Mouse (Mus musculus) heart, postnatal 10 days (tissue): ENCODE results near the gene Wnt4. TPM values are rescaled to one million over a fixed set of nuclear protein-coding genes. Genes with fewer than 3 reads are reported as not detected.
A peak's percentile ranks its signal among the peaks of the same experiment; 100 is the strongest.

Experiments
- DNase-seq, 2 experiments: peaks; one replicate each; pipeline ENCODE4 v3.0.0; 2021
- intact Hi-C: fragments of 180-260 bp; cut with DNase I; formaldehyde crosslinking; loops from one replicate; pipeline ENCODE4 v1.15.1; 2025
- total RNA-seq, 2 experiments: library from RNA; stranded (reverse); gene quantifications; 2 replicates each; pipeline ENCODE4 v1.2.3; 2021

Wnt4 gene
- total RNA-seq, 2 experiments from 2014 or later, result 0.48 to 0.84 TPM

DNA sequence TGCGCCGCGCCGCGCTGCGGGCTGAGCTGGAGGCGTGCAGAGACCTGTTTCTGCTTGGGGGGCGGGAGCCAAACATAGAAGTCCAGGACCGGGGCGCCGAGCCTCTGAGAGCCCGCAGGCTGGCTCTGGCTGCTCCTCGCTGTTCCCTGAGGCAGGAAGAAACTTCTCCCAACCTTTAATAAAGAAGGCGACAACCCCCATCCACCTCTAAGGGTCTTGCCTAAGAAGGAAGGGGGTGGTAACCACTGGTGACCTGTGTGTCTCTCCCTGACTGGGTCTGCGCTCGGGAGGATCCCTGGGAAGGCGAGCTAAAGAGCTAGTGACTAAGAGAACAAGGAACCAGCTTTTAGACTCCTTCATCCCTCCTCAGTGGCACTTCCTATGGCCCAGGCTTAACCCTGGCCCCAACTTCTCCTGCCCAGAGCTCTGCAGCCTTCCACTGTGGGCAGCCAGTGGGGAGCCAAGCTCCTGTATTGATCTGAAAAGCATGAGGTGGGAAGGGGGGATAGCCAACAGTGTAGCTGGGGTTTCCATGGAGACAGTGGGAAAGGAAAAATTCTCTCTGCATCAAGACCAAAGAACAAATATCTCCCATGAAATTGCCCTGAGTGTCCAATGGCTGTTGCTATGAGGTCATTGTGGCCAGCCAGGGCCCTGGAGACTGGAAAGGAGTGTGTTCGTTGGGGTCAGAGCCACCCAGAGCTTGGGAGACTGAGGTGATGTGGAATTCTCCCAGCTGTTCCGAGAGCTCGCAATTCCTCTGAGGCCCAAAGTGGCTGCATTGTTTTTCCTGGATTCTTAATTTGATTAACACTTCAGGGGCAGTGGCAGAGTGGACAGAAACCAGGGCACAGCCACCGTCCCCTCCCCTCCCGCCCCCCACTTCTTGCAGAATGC lies 1.1 kb downstream of the Wnt4 start:
- DNase-seq, result no peak
- intact Hi-C loops, result no loop called here

GRCm38 (mm10) chr4:137279346-137279745 lies 2.1 kb downstream of the Wnt4 start:
- no peak for DNase-seq
- intact Hi-C loops, result no loop called here

GRCm38 (mm10) chr4:137281273-137281672 lies 4.0 kb downstream of the Wnt4 start:
- intact Hi-C loops, result loop anchor here (10.0 kb wide), 1 partner anchor 376 kb away; no protein-coding TSS in a partner anchor
- DNase-seq, result no peak

GRCm38 (mm10) chr4:137282122-137282521 lies 4.8 kb downstream of the Wnt4 start:
- intact Hi-C loops, result loop anchor here (2.0 to 10.0 kb wide), 2 partner anchors 205 to 377 kb away; no protein-coding TSS in a partner anchor
- no peak for DNase-seq

DNA sequence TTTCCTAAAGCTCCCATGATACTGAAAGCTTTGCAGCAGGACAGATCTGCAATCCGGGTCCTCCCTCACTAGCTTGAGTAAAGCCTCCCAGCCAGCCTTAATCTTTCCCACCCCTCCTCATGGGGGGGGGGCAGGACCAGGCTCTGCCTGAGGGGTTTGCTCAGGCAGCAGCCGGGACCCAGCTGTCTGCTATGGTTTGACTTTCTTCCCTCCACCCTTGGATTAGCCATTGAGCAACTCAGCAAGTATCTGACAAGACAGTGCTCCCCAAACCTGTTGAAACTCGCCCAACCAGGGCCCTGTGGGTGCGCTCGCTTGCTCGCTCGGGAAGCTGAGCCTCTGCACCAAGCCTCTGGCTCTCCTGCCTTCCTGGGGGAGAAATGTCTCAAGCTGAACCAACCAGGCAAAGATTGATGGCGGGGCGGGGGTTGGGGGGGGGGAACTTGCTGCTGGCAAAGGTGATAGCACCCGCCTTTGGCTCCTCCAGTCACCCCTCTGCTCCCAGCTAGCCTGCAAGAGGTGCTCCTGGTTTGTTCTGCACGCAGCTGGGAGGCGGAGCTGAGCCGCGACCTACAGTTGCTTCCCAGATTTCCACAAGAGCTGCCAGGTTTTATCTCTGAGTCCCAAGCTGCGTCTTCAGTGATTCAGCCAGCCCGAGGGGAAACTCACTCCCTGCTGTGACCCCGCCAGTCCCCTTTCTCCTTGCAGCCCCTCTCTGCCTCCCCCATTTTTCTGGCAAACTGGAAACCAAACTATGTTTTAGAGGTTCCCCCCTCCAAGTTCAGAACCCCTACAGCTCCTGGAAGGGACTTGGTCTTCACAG lies 5.5 kb downstream of the Wnt4 start:
- intact Hi-C loops, result loop anchor here (2.0 to 10.0 kb wide), 2 partner anchors 206 to 378 kb away; no protein-coding TSS in a partner anchor
- peak; percentile 43 to 47 for DNase-seq

- intact Hi-C loops, result loop anchor here (2.0 to 10.0 kb wide), 2 partner anchors 207 to 379 kb away; no protein-coding TSS in a partner anchor
- no peak for DNase-seq
These were observed 6.1 kb downstream of the Wnt4 start for GRCm38 (mm10) chr4:137283407-137283732.

- intact Hi-C loops, result loop anchor here (2.0 to 10.0 kb wide), 2 partner anchors 121 to 381 kb away; no protein-coding TSS in a partner anchor
- no peak for DNase-seq
These were observed 8.8 kb downstream of the Wnt4 start for GRCm38 (mm10) chr4:137285876-137286661.

GRCm38 (mm10) chr4:137286662-137286953 lies 9.3 kb downstream of the Wnt4 start:
- intact Hi-C loops, result loop anchor here (2.0 to 10.0 kb wide), 2 partner anchors 122 to 382 kb away; no protein-coding TSS in a partner anchor
- DNase-seq, result no peak

DNA sequence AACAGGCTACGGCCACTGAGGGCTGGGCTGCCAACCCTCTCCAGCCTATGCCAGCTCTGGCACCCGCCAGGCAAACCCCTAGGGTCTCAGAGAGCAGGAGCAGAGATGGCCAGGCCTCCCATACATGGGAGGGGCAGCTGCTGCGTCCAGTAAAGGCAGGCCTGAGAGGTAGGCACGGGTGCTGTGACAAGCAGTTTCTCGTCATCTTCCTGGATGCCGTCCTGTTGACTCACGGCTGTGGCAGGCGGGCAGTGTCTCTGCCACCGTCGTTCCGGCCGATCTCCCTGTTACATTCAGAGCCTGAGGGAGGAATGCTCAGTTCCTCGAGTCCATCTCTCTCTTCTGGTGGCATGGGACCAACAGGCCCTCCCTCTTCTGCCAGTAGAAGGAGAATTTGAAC lies 9.9 kb downstream of the Wnt4 start:
- no peak for DNase-seq
- intact Hi-C loops, result loop anchor here (2.0 to 10.0 kb wide), 2 partner anchors 122 to 382 kb away; no protein-coding TSS in a partner anchor

DNA sequence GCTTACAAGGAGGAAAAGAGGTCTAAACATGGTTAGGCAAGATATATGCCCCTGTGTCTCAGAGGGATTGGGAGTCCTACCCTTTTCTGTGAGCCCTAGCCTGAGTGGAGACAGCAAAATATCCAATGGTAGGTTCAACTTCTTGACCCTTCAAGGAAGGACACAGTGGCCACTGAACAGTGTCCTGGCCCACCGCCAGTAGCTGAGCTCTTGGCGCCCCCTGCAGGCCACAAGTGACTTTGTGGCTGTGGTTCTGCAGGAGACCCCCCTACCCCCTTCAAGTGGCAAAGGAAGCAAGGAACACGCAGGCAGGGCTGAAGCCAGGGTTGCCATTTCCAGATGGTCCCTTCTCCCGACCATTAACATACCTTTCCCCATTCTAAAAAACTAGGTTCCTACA lies 10.5 kb downstream of the Wnt4 start:
- intact Hi-C loops, result loop anchor here (2.0 to 10.0 kb wide), 2 partner anchors 123 to 383 kb away; no protein-coding TSS in a partner anchor
- peak; percentile 41 to 77 for DNase-seq

GRCm38 (mm10) chr4:137289701-137290100 lies 12.4 kb downstream of the Wnt4 start:
- DNase-seq, result no peak
- intact Hi-C loops, result loop anchor here (10.0 kb wide), 1 partner anchor 385 kb away; no protein-coding TSS in a partner anchor

- intact Hi-C loops, result no loop called here
- DNase-seq, result no peak
These were observed 13.0 kb downstream of the Wnt4 start for GRCm38 (mm10) chr4:137290250-137290649.

- DNase-seq, result peak in 1 of 2 experiments; percentile 49
- intact Hi-C loops, result no loop called here
These were observed 15.3 kb downstream of the Wnt4 start for GRCm38 (mm10) chr4:137292625-137293024.

DNA sequence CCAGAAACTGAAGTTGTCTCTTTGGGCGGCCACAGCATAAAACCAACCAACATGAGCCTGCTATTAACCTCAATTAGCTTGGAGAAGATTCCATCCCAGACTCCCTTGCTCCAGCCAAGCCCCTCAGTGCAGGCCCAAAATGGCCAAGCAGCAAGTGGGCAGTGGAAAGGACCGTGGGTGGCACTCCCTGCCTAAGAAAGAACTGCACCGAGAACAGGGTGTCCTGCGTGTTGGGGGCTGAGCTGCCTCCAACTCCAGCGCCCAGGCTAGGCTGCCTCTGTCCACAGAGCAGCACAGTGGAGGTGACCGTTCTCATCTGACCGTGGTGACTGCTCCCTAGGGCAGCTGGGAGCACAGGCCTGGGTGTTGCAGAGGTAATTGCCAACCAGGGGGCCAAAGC lies 16.7 kb downstream of the Wnt4 start:
- no peak for DNase-seq
- intact Hi-C loops, result no loop called here

- no peak for DNase-seq
- intact Hi-C loops, result no loop called here
These were observed 17.2 kb downstream of the Wnt4 start for GRCm38 (mm10) chr4:137294474-137294873.

- no peak for DNase-seq
- intact Hi-C loops, result no loop called here
These were observed 17.7 kb downstream of the Wnt4 start for GRCm38 (mm10) chr4:137294951-137295350.

DNA sequence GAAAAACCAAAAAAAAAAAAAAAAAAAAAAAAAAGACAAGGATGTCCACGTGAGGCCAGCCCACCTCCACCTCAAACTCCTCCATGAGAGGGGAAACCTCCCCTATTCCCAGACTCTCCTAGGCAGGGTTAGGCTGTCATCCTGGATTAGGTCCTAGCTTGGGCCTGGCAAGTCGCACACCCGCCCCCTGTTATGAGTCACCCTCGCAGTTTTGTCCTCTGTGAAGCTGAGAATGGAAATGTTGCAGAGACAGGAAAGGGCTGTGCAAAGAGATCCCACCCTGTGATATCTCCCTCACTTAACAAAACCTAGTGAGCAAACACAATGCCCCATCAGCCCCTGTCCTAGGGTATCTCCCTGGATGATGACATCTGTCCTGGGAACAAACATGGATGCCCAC lies 20.3 kb downstream of the Wnt4 start:
- no peak for DNase-seq
- intact Hi-C loops, result no loop called here

DNA sequence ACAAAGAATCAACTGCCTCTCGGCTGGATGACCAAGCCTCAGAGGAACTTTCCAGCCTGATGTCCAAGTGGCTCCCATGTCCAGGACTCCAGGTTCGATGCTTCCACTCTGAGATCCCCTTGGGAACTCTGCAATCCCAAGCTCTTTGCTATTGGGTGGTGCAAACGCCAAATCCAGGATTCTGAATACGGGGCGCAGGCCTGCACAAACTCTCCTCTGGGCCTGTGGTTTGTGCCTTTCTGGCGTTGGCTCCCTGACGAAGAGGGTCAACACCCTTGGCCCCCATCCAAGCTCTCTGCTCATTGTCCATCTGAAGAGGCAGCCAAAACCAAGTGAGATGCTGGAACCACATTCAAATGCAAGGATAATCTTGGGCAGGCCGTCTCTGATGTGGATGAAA lies 21.1 kb downstream of the Wnt4 start:
- intact Hi-C loops, result no loop called here
- DNase-seq, result peak; percentile 60 to 66

GRCm38 (mm10) chr4:137300227-137300626 lies 22.9 kb downstream of the Wnt4 start:
- intact Hi-C loops, result no loop called here
- DNase-seq, result no peak

- DNase-seq, result no peak
- intact Hi-C loops, result no loop called here
These were observed 24.3 kb downstream of the Wnt4 start for GRCm38 (mm10) chr4:137301635-137302034.
